Mouse (Mus musculus): ENCODE data around the gene Msh5. TPM values are rescaled to one million over a fixed set of nuclear protein-coding genes. Genes with fewer than 3 reads are reported as not detected.

Msh5 gene
- total and polyA plus RNA-seq, 3 experiments: 26.3 to 29.0 TPM; not detected in 1

DNA sequence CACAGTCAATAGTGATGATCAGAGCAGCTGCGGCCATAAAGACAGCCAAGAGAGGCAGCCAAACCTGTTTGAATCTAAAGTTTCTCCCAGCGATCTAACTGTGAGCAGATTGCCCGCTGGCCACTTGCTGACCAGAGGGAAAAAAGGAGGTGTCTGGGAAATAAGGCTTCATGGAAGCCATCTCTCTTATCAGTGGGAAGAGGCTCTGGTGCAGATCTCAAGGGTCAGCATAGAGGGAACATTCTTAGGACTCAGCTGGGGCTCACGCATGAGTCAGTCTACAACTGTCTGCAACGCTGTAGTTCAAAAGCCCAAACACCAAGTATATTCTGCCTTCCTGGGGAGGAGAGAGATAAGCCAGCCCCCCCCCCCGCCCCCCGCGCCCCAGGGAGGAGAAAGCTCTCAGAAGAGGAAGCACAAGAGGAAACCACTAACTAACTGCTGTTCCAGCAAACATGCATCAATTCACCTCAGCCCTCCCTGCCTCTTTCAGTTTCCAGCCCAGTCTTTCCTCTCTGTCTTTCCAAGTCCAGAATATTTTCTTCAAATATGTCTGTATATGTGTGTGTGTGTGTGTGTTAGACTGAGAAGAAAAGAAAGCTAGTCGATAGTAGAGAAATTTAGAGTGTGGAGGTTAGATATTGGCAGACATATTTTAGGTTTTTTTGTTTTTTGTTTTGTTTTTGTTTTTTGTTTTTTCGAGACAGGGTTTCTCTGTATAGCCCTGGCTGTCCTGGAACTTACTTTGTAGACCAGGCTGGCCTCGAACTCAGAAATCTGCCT is 1.8 kb upstream of the Msh5 start:
- H3K36me3 ChIP-seq (ENCODE audit: control insufficient read depth in 1 of 2, insufficient read depth in 2 of 2, low read length in 2 of 2): peaks cover 2 to 39% of the 10 kb centered on the region in 2 experiments
- H3K4me3 ChIP-seq (ENCODE audit: control insufficient read depth in 1 of 2, insufficient read depth in 1 of 2, low read depth in 2 of 2, low read length in 2 of 2): peak overlapping the region; percentile 50 to 52
- peak; percentile 55; the same call in 1 of the 2 replicates for TF ChIP-seq MYC (IDR thresholded peaks at IDR 0.05; ENCODE audit: low read depth, low read length)
- TF ChIP-seq SMC3 (IDR thresholded peaks at IDR 0.05; ENCODE audit: low read depth, low read length): no peak
- TF ChIP-seq POLR2AphosphoS2 (IDR thresholded peaks at IDR 0.05; ENCODE audit: low read length): no peak
- TF ChIP-seq POLR2A (IDR thresholded peaks at IDR 0.05; ENCODE audit: control insufficient read depth in 1 of 2, insufficient read depth in 1 of 2, low read depth in 1 of 2, low read length in 2 of 2, poor library complexity in 1 of 2): peak in 1 of 2 experiments; percentile 72; a peak in 2 of 4 replicates
- TF ChIP-seq ETS1 (IDR thresholded peaks at IDR 0.05; ENCODE audit: low read depth, low read length): peak; percentile 90
- peak; percentile 46 for TF ChIP-seq MXI1 (IDR thresholded peaks at IDR 0.05; ENCODE audit: low read depth, low read length)
- TF ChIP-seq UBTF (IDR thresholded peaks at IDR 0.05; ENCODE audit: borderline replicate concordance, insufficient read depth, low read depth, low read length): no peak
- TF ChIP-seq MAFK (IDR thresholded peaks at IDR 0.05; ENCODE audit: borderline replicate concordance, low read depth, low read length): 0 out of 2 replicates have a peak, but pooled peaks have one; percentile 37
- TF ChIP-seq KAT2A (conservative IDR thresholded peaks at IDR 0.05; ENCODE audit: low read depth, low read length): no peak
- no peak for TF ChIP-seq CTCF (IDR thresholded peaks at IDR 0.05 in 2 of 3, conservative IDR thresholded peaks at IDR 0.05 in 1 of 3; ENCODE audit: control insufficient read depth in 1 of 3, insufficient read depth in 1 of 3, low read depth in 2 of 3, low read length in 3 of 3, poor library complexity in 1 of 3, severe bottlenecking in 1 of 3)
- TF ChIP-seq CHD2 (IDR thresholded peaks at IDR 0.05; ENCODE audit: low read length): no peak
- TF ChIP-seq POLR2AphosphoS5 (IDR thresholded peaks at IDR 0.05; ENCODE audit: borderline replicate concordance, low read depth, low read length): no peak
- no peak for TF ChIP-seq NRF1 (IDR thresholded peaks at IDR 0.05; ENCODE audit: insufficient read depth, low read depth, low read length, poor library complexity, severe bottlenecking)
- peak; percentile 96; the same call in 1 of the 2 replicates for TF ChIP-seq CHD1 (IDR thresholded peaks at IDR 0.05; ENCODE audit: low read depth, low read length)
- peak; percentile 57 for TF ChIP-seq RCOR1 (IDR thresholded peaks at IDR 0.05; ENCODE audit: low read depth, low read length)
- TF ChIP-seq BHLHE40 (IDR thresholded peaks at IDR 0.05; ENCODE audit: borderline replicate concordance, low read depth, low read length): no peak; the same call in 1 of the 2 replicates
- no peak for TF ChIP-seq USF2 (IDR thresholded peaks at IDR 0.05; ENCODE audit: borderline replicate concordance in 1 of 2, insufficient read depth in 1 of 2, low read depth in 1 of 2, low read length in 2 of 2)
- peak; percentile 66 to 86; a peak in 3 of 4 replicates for TF ChIP-seq EP300 (IDR thresholded peaks at IDR 0.05; ENCODE audit: low read depth in 1 of 2, low read length in 2 of 2)
- TF ChIP-seq E2F4 (IDR thresholded peaks at IDR 0.05; ENCODE audit: borderline replicate concordance, low read depth, low read length): no peak
- peak; percentile 58; the same call in 1 of the 2 replicates for TF ChIP-seq MYB (IDR thresholded peaks at IDR 0.05; ENCODE audit: low read depth, low read length)
- no peak; the same call in 1 of the 2 replicates for TF ChIP-seq JUND (IDR thresholded peaks at IDR 0.05; ENCODE audit: low read depth, low read length)
- TF ChIP-seq ZNF384 (IDR thresholded peaks at IDR 0.05; ENCODE audit: low read depth, low read length): peak; percentile 39; the same call in 1 of the 2 replicates
- TF ChIP-seq TAL1 (IDR thresholded peaks at IDR 0.05; ENCODE audit: low read length): no peak; the same call in 1 of the 2 replicates
- no peak for TF ChIP-seq USF1 (IDR thresholded peaks at IDR 0.05; ENCODE audit: low read depth, low read length)
- TF ChIP-seq SIN3A (IDR thresholded peaks at IDR 0.05; ENCODE audit: low read length): peak; percentile 70
- TF ChIP-seq ELF1 (IDR thresholded peaks at IDR 0.05; ENCODE audit: low read depth, low read length): 0 out of 2 replicates have a peak, but pooled peaks have one; percentile 45
- TF ChIP-seq TBP (IDR thresholded peaks at IDR 0.05; ENCODE audit: low read depth, low read length): peak; percentile 82
- no peak for TF ChIP-seq RAD21 (IDR thresholded peaks at IDR 0.05; ENCODE audit: low read depth, low read length)
- TF ChIP-seq MAX (IDR thresholded peaks at IDR 0.05; ENCODE audit: low read length): no peak
- peak; percentile 80 for TF ChIP-seq TCF12 (IDR thresholded peaks at IDR 0.05; ENCODE audit: low read depth, low read length)
- no peak for TF ChIP-seq MEF2A (IDR thresholded peaks at IDR 0.05; ENCODE audit: extremely low read depth, insufficient replicate concordance, low read depth, low read length, poor library complexity, severe bottlenecking)
- peak; percentile 74 for TF ChIP-seq NELFE (IDR thresholded peaks at IDR 0.05; ENCODE audit: low read depth, low read length)
- TF ChIP-seq MAZ (IDR thresholded peaks at IDR 0.05; ENCODE audit: low read depth, low read length): peak; percentile 95
- TF ChIP-seq GABPA (IDR thresholded peaks at IDR 0.05; ENCODE audit: low read depth, low read length): no peak
- TF ChIP-seq GATA1 (IDR thresholded peaks at IDR 0.05; ENCODE audit: low read depth, low read length): peak; percentile 36; the same call in 1 of the 2 replicates

More for the DNA sequence above, 1.8 kb upstream of the Msh5 start:
- Histone ChIP-seq H3K79me2 (ENCODE audit: control insufficient read depth, insufficient read depth, low read length, poor library complexity) (peaks cover 31% of the 10 kb centered on the region), H3K9ac (ENCODE audit: control insufficient read depth, low read depth, low read length, poor library complexity, severe bottlenecking) (peak overlapping the region; percentile 66), H3K27ac (ENCODE audit: control insufficient read depth, low read depth, low read length) (peak overlapping the region; percentile 98), H3K27me3 (ENCODE audit: control insufficient read depth in 1 of 2, insufficient read depth in 2 of 2, low read length in 2 of 2) (no peaks in the 10 kb centered on the region), H3K9me3 (replicated peaks; ENCODE audit: insufficient read depth, low read length) (no peaks in the 10 kb centered on the region), H3K4me1 (ENCODE audit: control insufficient read depth in 1 of 2, insufficient read depth in 2 of 2, low read length in 2 of 2) (peaks cover 7 to 51% of the 10 kb centered on the region in 2 experiments)
- peak; percentile 90 for DNase-seq (ENCODE audit: low read depth, low spot score)

Measured in MEL (cell line).